Comparison of ENCODE assay signal across 7 mouse cellular contexts in the genomic region with DNA sequence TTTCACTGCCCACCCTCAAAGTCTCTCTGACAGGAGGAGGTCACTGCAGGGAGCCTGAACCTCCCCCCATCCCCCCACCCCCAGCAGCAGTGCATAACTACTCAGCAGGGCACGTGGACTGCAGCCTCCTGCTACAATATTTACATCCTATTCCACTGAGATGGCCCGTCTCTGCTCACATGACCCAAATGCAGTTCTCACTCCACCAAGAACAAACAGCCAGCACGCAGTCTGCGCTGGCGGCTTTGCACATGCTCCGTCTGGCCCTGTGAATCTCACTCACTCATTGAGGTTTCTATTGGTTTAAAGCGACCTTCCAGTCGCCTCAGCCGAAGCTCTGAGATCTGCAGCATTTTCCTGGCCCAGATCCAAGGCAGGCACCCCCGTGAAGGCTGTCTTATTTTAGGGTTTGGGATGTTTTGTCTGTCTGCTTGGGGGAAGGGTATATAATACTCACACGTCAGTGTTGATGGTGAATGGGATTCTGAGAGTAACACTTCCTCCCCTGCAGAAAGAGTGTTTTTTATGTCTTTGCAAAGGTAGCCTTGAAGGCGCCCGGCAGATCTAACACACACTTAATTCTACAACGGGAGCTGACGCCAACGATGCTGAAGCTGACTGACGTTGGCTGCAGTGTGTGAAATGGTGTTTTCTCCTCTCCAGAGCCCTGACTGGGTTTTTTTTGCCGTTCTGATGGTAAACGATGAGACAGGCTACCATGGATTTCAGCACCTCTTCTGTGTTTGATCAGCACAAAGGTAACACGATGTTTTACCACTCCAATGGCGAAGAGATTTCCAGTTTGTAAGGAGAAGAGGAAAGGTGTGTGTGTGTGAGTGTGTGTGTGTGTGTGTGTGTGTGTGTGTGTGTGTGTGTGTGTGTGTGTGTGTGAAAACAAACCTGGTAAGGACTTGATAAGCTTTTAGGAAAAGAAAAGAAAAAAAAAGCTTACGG. TPM values are rescaled to one million over a fixed set of nuclear protein-coding genes. Genes with fewer than 3 reads are reported as not detected.
A peak's percentile ranks its signal among the peaks of the same experiment; 100 is the strongest.
DNase-seq lines count a peak whose midpoint lies in the region; ATAC-seq lines count a peak whose summit lies in the region.

A gene (plus strand): TSS at position 227 of the 954 bp plus-strand sequence.

- peak within 1 kb of the TSS; percentile 34; the same call in 1 of the 2 replicates for H3K9ac ChIP-seq in heart, embryonic 11.5 days (ENCODE audit: low read depth, low read length)
- H3K9ac ChIP-seq in limb, embryonic 12.5 days (replicated peaks), result no peak within 1 kb of the TSS; the same call in 1 of the 2 replicates
- H3K9ac ChIP-seq in midbrain, embryonic 13.5 days (replicated peaks), result peak within 1 kb of the TSS; percentile 57

- H3K4me1 ChIP-seq in heart, embryonic 11.5 days (ENCODE audit: control insufficient read depth, insufficient read depth, low read length), result peaks cover 9% of the 10 kb centered on the region
- peaks cover 21% of the 10 kb centered on the region for H3K4me1 ChIP-seq in limb, embryonic 12.5 days (replicated peaks)
- H3K4me1 ChIP-seq in midbrain, embryonic 13.5 days (replicated peaks), result peaks cover 25% of the 10 kb centered on the region

- H3K27ac ChIP-seq in heart, embryonic 11.5 days (ENCODE audit: low read depth, low read length), result peak within 1 kb of the TSS; percentile 24; the same call in 1 of the 2 replicates
- H3K27ac ChIP-seq in limb, embryonic 12.5 days, result peak within 1 kb of the TSS; percentile 66
- H3K27ac ChIP-seq in midbrain, embryonic 13.5 days, result peak within 1 kb of the TSS; percentile 69

- H3K27me3 ChIP-seq in heart, embryonic 11.5 days (ENCODE audit: control insufficient read depth, insufficient read depth, low read length), result no peaks in the 10 kb centered on the region
- peaks cover 3% of the 10 kb centered on the region; the same call in 1 of the 2 replicates for H3K27me3 ChIP-seq in limb, embryonic 12.5 days
- no peaks in the 10 kb centered on the region for H3K27me3 ChIP-seq in midbrain, embryonic 13.5 days

- H3K36me3 ChIP-seq in heart, embryonic 11.5 days (ENCODE audit: control insufficient read depth, insufficient read depth, low read length), result no peaks in the 10 kb centered on the region
- H3K36me3 ChIP-seq in limb, embryonic 12.5 days, result no peaks in the 10 kb centered on the region
- no peaks in the 10 kb centered on the region for H3K36me3 ChIP-seq in midbrain, embryonic 13.5 days

- DNase-seq in adrenal gland, postnatal 10 days, result peak; percentile 70
- DNase-seq in kidney, adult 9 months, result peak; percentile 20
- DNase-seq in spleen, postnatal 10 days (ENCODE audit: low spot score in 2 of 2), result peak; percentile 14 to 43

- peak within 1 kb of the TSS; percentile 12 for H3K4me3 ChIP-seq in heart, embryonic 11.5 days (ENCODE audit: low read depth, low read length)
- H3K4me3 ChIP-seq in limb, embryonic 12.5 days (replicated peaks), result peak within 1 kb of the TSS; percentile 31
- H3K4me3 ChIP-seq in midbrain, embryonic 13.5 days (replicated peaks), result peak within 1 kb of the TSS; percentile 34

- no peaks in the 10 kb centered on the region for H3K9me3 ChIP-seq in heart, embryonic 11.5 days (replicated peaks; ENCODE audit: control insufficient read depth, low read length)
- H3K9me3 ChIP-seq in limb, embryonic 12.5 days, result no peaks in the 10 kb centered on the region
- H3K9me3 ChIP-seq in midbrain, embryonic 13.5 days, result no peaks in the 10 kb centered on the region

- ATAC-seq in common myeloid progenitor, adult 5-6 weeks (replicated peaks; ENCODE audit: low read depth, poor library complexity, severe bottlenecking), result peak; percentile 43
- ATAC-seq in heart, embryonic 11.5 days (replicated peaks; ENCODE audit: insufficient number of reproducible peaks, low FRiP score, low TSS enrichment), result 0 out of 2 replicates have a peak, but pooled peaks have one; percentile 39
- peak; percentile 83 for ATAC-seq in limb, embryonic 12.5 days (ENCODE audit: insufficient number of reproducible peaks, insufficient read depth, low FRiP score, low TSS enrichment, low read depth)
- peak; percentile 97 for ATAC-seq in midbrain, embryonic 13.5 days

- H3K4me2 ChIP-seq in heart, embryonic 11.5 days, result peak within 1 kb of the TSS; percentile 58
- peak within 1 kb of the TSS; percentile 62 for H3K4me2 ChIP-seq in limb, embryonic 12.5 days
- H3K4me2 ChIP-seq in midbrain, embryonic 13.5 days (replicated peaks), result peak within 1 kb of the TSS; percentile 51

- 21% methylated on average over 22 of the region's 22 CpGs for WGBS in heart, embryonic 11.5 days (ENCODE audit: insufficient replicate concordance)
- WGBS in limb, embryonic 12.5 days, result 15% methylated on average over 22 of the region's 22 CpGs
- WGBS in midbrain, embryonic 13.5 days, result 29% methylated on average over 22 of the region's 22 CpGs

RNA-seq across cellular contexts. Expression of the gene that starts here (rescaled TPM):
- 1 to 10 TPM; 2.3 to 3.7 TPM for total RNA-seq in adrenal gland, postnatal 10 days (2021)
- not detected in 2 replicates for total RNA-seq in common myeloid progenitor, adult 5-6 weeks (2017)
- polyA plus RNA-seq in heart, embryonic 11.5 days (2014; fragmentation: Nextera tagmentation; extraction: Ambion mirVana), result 0.14 and 0.63 TPM in 2 replicates
- 0.65 and 0.89 TPM in 2 replicates for polyA plus RNA-seq in limb, embryonic 12.5 days (2016; fragmentation: Nextera tagmentation; extraction: Ambion mirVana)
- polyA plus RNA-seq in midbrain, embryonic 13.5 days (2015; fragmentation: Nextera tagmentation; extraction: Ambion mirVana), result 3.6 and 3.9 TPM in 2 replicates

Comparison
In these comparisons a context has a peak if more than half of its experiments do, and no peak if none do; other contexts are left out.
1. Peak in every context shown above with its lines: DNase-seq, ATAC-seq, H3K4me3 ChIP-seq and H3K27ac ChIP-seq.
2. Peak in ATAC-seq in common myeloid progenitor, adult 5-6 weeks; RNA of the gene not detected or under 1 TPM.
3. Peak in ATAC-seq, H3K4me3 ChIP-seq, H3K27ac ChIP-seq, H3K9ac ChIP-seq and H3K4me2 ChIP-seq in heart, embryonic 11.5 days; RNA of the gene not detected or under 1 TPM.
4. Peak in ATAC-seq, H3K4me3 ChIP-seq, H3K27ac ChIP-seq and H3K4me2 ChIP-seq in limb, embryonic 12.5 days; RNA of the gene not detected or under 1 TPM.
5. DNase-seq: peak in every context shown above with its lines; median percentile 70 in adrenal gland, postnatal 10 days; 28 in spleen, postnatal 10 days; 20 in kidney, adult 9 months.
6. ATAC-seq: peak in every context shown above with its lines; median percentile 97 in midbrain, embryonic 13.5 days; 83 in limb, embryonic 12.5 days; 43 in common myeloid progenitor, adult 5-6 weeks; 39 in heart, embryonic 11.5 days.